Mouse (Mus musculus) small intestine, adult 2 months (tissue): Measurements from ENCODE around the gene Picalm. TPM values are rescaled to one million over a fixed set of nuclear protein-coding genes. Genes with fewer than 3 reads are reported as not detected.

ENCODE experiments used
- H3K27ac ChIP-seq: fragments of 200-500 bp; 2 replicates; pipeline ENCODE4 v1.5.1; 2012; ENCODE audit warnings: low read depth, low read length, control low read depth, inconsistent platforms; ENCODE audit not compliant: insufficient read depth
- H3K27me3 ChIP-seq: fragments of 200-500 bp; 2 replicates; pipeline ENCODE4 v1.6.1; 2012; ENCODE audit warnings: mild to moderate bottlenecking, moderate library complexity, low read length, inconsistent platforms; ENCODE audit not compliant: control insufficient read depth, insufficient read depth
- H3K36me3 ChIP-seq: fragments of 200-500 bp; 2 replicates; pipeline ENCODE4 v1.6.1; 2012; ENCODE audit warnings: mild to moderate bottlenecking, low read length, control low read depth, inconsistent platforms; ENCODE audit not compliant: control insufficient read depth, insufficient read depth
- H3K4me1 ChIP-seq: fragments of 200-500 bp; 2 replicates; pipeline ENCODE4 v1.6.1; 2012; ENCODE audit warnings: low read length, inconsistent platforms, mixed read lengths; ENCODE audit not compliant: control insufficient read depth, insufficient read depth, insufficient read length
- H3K4me3 ChIP-seq: fragments of 200-500 bp; 2 replicates; pipeline ENCODE4 v1.5.1; 2012; ENCODE audit warnings: low read depth, mild to moderate bottlenecking, control low read depth, inconsistent platforms, low read length, moderate library complexity
- CTCF ChIP-seq: fragments of 200-500 bp; IDR thresholded peaks from 2 replicates; pipeline ENCODE4 v1.5.1; 2012; ENCODE audit warnings: low read depth, mild to moderate bottlenecking, control low read depth, inconsistent platforms, low read length, moderate library complexity, mixed read lengths; ENCODE audit not compliant: insufficient replicate concordance, insufficient read length; ENCODE audit errors: extremely low read depth
- POLR2A ChIP-seq: fragments of 200-500 bp; IDR thresholded peaks from 2 replicates; pipeline ENCODE4 v1.6.1; 2012; ENCODE audit warnings: low read depth, mild to moderate bottlenecking, control low read depth, inconsistent platforms, low read length, moderate library complexity
- WGBS: fragments of 180-500 bp; shearing (Covaris S2); methylation state at CpG from one replicate; pipeline ENCODE4 v1.1.7; 2018; 5-methylcytosine and 5-hydroxymethylcytosine counted together
- polyA plus RNA-seq: library from polyadenylated mRNA; depleted of rRNA; stranded (reverse); fragments of >200 nt; gene quantifications from 2 replicates; pipeline ENCODE4 v1.2.3, GENCODE M21; 2012; rRNA removed

Picalm gene
- polyA plus RNA-seq, 1 experiment = 36.3 TPM

GRCm38 (mm10) chr7:90261902-90262599 lies 132.0 kb downstream of the Picalm start:
- Histone ChIP-seq H3K27ac (no peak overlapping the region), H3K27me3 (no peaks in the 10 kb centered on the region; the same call in 1 of the 2 replicates), H3K4me1 (no peaks in the 10 kb centered on the region), H3K36me3 (no peaks in the 10 kb centered on the region), H3K4me3 (no peak overlapping the region)
- TF ChIP-seq POLR2A (no peak), CTCF (no peak)
- 53% methylated on average over 7 of the region's 7 CpGs for WGBS

Other genes with a start within 250 kb of the Picalm start
- gene Ccdc81, start 226.6 kb upstream of the Picalm start, polyA plus RNA-seq = not detected in 2 replicates
- 9.7 and 23.9 TPM in 2 replicates for gene Hikeshi, start 189.0 kb upstream of the Picalm start, polyA plus RNA-seq
- gene Eed, start 149.2 kb upstream of the Picalm start, polyA plus RNA-seq = 3.1 and 17.0 TPM in 2 replicates
- not detected in 2 replicates for gene Ccdc83, start 135.6 kb downstream of the Picalm start, polyA plus RNA-seq
- gene Sytl2, start 172.0 kb downstream of the Picalm start, polyA plus RNA-seq = 4.2 and 5.1 TPM in 2 replicates